ENCODE assay signal across 18 mouse cellular contexts in genomic region chr16:13204948-13205470, GRCm38 (mm10). TPM values are rescaled to one million over a fixed set of nuclear protein-coding genes. Genes with fewer than 3 reads are reported as not detected.
DNase-seq lines count a peak whose midpoint lies in the region; ATAC-seq and TF ChIP-seq lines count a peak whose summit lies in the region.
"Had no signal": no experiment of that assay in that cellular context is flagged by ENCODE, and none has a peak within 500 bp of the region (broad histone marks: within the 10 kb centered on the region; RNA-seq: fewer than 3 reads in every experiment).

No protein-coding gene starts in this region.

- H3K27me3 ChIP-seq in liver, embryonic 12.5 days (replicated peaks) = no peaks in the 10 kb centered on the region
- no peaks in the 10 kb centered on the region for H3K27me3 ChIP-seq in liver, postnatal 0 days (ENCODE audit: insufficient read depth, low read length)
- H3K27me3 ChIP-seq: embryonic facial prominence, embryonic 13.5 days; neural tube, embryonic 13.5 days had no signal

- intact Hi-C loops in gastrocnemius, adult 2 months (cut with DNase I) = no loop called here

- WGBS in liver, embryonic 12.5 days (ENCODE audit: insufficient replicate concordance) = 68% methylated on average over 6 of the region's 6 CpGs
- WGBS in liver, postnatal 0 days (ENCODE audit: insufficient replicate concordance) = 79% methylated on average over 6 of the region's 6 CpGs

- ATAC-seq in liver, embryonic 12.5 days = no peak
- no peak for ATAC-seq in liver, postnatal 0 days
- no peak for ATAC-seq in monocyte, adult 5-6 weeks (replicated peaks; ENCODE audit: insufficient number of reproducible peaks, low FRiP score, low TSS enrichment, poor library complexity, severe bottlenecking)
- ATAC-seq: forebrain, postnatal 0 days; hindbrain, embryonic 16.5 days had no signal

- H3K27ac ChIP-seq in liver, embryonic 12.5 days = 0 out of 2 replicates have a peak overlapping the region, but pooled peaks have one; percentile 2
- peak overlapping the region; percentile 64 for H3K27ac ChIP-seq in gastrocnemius, adult 2 months
- H3K27ac ChIP-seq in liver, postnatal 0 days (ENCODE audit: low read depth) = peak overlapping the region; percentile 89
- H3K27ac ChIP-seq: embryonic facial prominence, embryonic 13.5 days; limb, embryonic 10.5 days; neural tube, embryonic 13.5 days had no signal

- H3K4me1 ChIP-seq in liver, embryonic 12.5 days = no peaks in the 10 kb centered on the region
- peaks cover 6% of the 10 kb centered on the region for H3K4me1 ChIP-seq in liver, postnatal 0 days (ENCODE audit: insufficient read depth)

- no peak overlapping the region for H3K4me3 ChIP-seq in liver, embryonic 12.5 days
- no peak overlapping the region for H3K4me3 ChIP-seq in gastrocnemius, adult 2 months
- H3K4me3 ChIP-seq in liver, postnatal 0 days (ENCODE audit: low read depth, low read length) = no peak overlapping the region
- H3K4me3 ChIP-seq: embryonic facial prominence, embryonic 13.5 days; limb, embryonic 10.5 days; neural tube, embryonic 13.5 days had no signal

- H3K9ac ChIP-seq in liver, embryonic 12.5 days = no peak overlapping the region
- H3K9ac ChIP-seq in liver, postnatal 0 days (replicated peaks) = no peak overlapping the region
- H3K9ac ChIP-seq: embryonic facial prominence, embryonic 13.5 days; forebrain, postnatal 0 days; neural tube, embryonic 13.5 days had no signal

- DNase-seq in heart, adult 11 months = peak; percentile 92
- no peak for DNase-seq in heart, adult 8-10 months (ENCODE audit: low spot score)
- no peak for DNase-seq in liver
- DNase-seq in gastrocnemius, adult 2 months = peak; percentile 58
- DNase-seq in liver, postnatal 0 days = no peak
- DNase-seq in layer of hippocampus, postnatal 25 days (ENCODE audit: extremely low spot score in 1 of 2, low spot score in 1 of 2) = no peak
- DNase-seq: cerebellum, adult 11-12 months; cerebellum, postnatal 36 days; forebrain, postnatal 0 days; spleen, adult 18-20 months; thymus, adult 2 months had no signal

- no peak overlapping the region for H3K4me2 ChIP-seq in liver, embryonic 12.5 days
- H3K4me2 ChIP-seq in liver, postnatal 0 days (ENCODE audit: low read depth, low read length) = no peak overlapping the region
- H3K4me2 ChIP-seq: embryonic facial prominence, embryonic 13.5 days; heart, embryonic 11.5 days; neural tube, embryonic 13.5 days had no signal

- H3K9me3 ChIP-seq in liver, embryonic 12.5 days (replicated peaks) = no peaks in the 10 kb centered on the region
- no peaks in the 10 kb centered on the region for H3K9me3 ChIP-seq in liver, postnatal 0 days (ENCODE audit: low read length)
- H3K9me3 ChIP-seq: embryonic facial prominence, embryonic 13.5 days; limb, embryonic 10.5 days; neural tube, embryonic 13.5 days had no signal

- no peaks in the 10 kb centered on the region for H3K36me3 ChIP-seq in liver, embryonic 12.5 days
- no peaks in the 10 kb centered on the region for H3K36me3 ChIP-seq in liver, postnatal 0 days (replicated peaks; ENCODE audit: insufficient read depth, low read length)
- H3K36me3 ChIP-seq: embryonic facial prominence, embryonic 13.5 days; limb, embryonic 10.5 days; neural tube, embryonic 13.5 days had no signal

- TF ChIP-seq CTCF in gastrocnemius, adult 2 months (IDR thresholded peaks at IDR 0.05) = no peak
- TF ChIP-seq CTCF in liver, postnatal 0 days (IDR thresholded peaks at IDR 0.05; ENCODE audit: low read depth) = no peak

- TF ChIP-seq EP300 in liver, postnatal 0 days (IDR thresholded peaks at IDR 0.05; ENCODE audit: low read depth) = no peak

RNA-seq across cellular contexts. Expression of gene Mrtfb, which starts 51.3 kb away (rescaled TPM):
- total RNA-seq in heart, adult 8-10 months (2022) = 10 to 100 TPM; 24.5 to 32.8 (median 28.8) TPM
- polyA plus RNA-seq in liver, embryonic 12.5 days (2016; fragmentation: Nextera tagmentation; extraction: Ambion mirVana) = 5.5 and 5.7 TPM in 2 replicates
- total RNA-seq in gastrocnemius, adult 2 months (2021) = 10 to 100 TPM; 23.3 to 33.0 TPM
- polyA plus RNA-seq in liver, postnatal 0 days (2015; fragmentation: Nextera tagmentation; extraction: Ambion mirVana) = 5.8 and 6.0 TPM in 2 replicates
- 100 to 1,000 TPM; 149 to 161 TPM for total RNA-seq in layer of hippocampus, postnatal 25 days (2021)
- total RNA-seq in monocyte, adult 5-6 weeks (2017) = 3.8 to 9.2 TPM (median 4.6 TPM) in 3 replicates

Comparison
In these comparisons a context has a peak if more than half of its experiments do, and no peak if none do; other contexts are left out.
1. DNase-seq: peak in heart, adult 11 months (single experiment) and gastrocnemius, adult 2 months (single experiment); none in heart, adult 8-10 months (single experiment), liver (single experiment), liver, postnatal 0 days (single experiment) and layer of hippocampus, postnatal 25 days (0 of 2).
2. H3K27ac ChIP-seq: peak in every context shown above with its lines; median percentile 89 in liver, postnatal 0 days; 64 in gastrocnemius, adult 2 months; 2 in liver, embryonic 12.5 days.
3. RNA of gene Mrtfb, which starts 51.3 kb away (total RNA-seq): 149 to 161 TPM in layer of hippocampus, postnatal 25 days; 23.3 to 33.0 TPM in gastrocnemius, adult 2 months, 24.5 to 32.8 TPM in heart, adult 8-10 months and 3.8 to 9.2 TPM in monocyte, adult 5-6 weeks; every median in the first group is over 4 times any median in the second.